Mouse (Mus musculus): Measurements from ENCODE around the gene Polk. TPM values are rescaled to one million over a fixed set of nuclear protein-coding genes. Genes with fewer than 3 reads are reported as not detected.

Polk gene
- total RNA-seq (2023): 1 to 10 TPM; 5.3 to 5.6 TPM

DNA sequence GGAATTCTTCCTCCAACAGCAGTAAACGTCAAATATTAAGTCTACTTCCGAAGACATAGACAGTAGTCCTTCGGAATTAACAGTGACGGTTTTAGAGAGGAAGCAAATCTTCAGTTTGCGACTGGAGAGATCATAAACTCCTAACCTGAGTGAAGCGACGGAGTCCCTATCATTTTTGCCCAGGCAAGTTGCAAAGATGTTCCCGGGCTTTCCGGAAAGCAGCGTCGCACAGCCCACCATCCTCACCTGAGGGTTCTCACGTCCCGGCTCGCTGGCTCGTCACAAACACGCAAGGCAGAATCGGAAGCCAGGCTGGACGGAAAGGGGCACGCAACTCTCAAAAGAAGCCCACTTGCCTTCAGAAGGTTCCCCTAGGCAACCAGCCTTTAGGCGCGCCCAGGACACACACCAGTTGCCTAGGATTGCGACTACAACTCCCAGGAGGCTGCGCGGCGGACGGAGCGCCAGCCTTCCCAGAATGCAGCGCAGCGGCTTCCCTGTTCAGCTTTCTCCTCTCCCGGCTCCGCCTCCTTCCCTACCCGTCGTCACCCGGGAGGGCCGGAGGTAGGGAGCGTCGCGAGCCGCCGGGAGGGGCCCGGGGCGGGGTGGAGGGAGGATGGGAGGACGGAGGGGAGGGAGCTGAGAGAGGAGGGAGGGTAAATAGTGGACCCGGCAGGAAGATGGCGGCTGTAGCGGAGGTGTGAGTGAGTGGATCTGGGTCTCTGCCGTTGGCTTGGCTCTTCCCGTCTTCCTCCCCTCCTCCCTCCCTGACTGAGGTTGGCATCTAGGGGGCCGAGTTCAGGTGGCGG, at the start of gene Polk, which contains the start of gene Col4a3bp:
Gene Polk (minus strand): TSS at position 499 of the 809 bp plus-strand sequence.
Gene Col4a3bp (plus strand): TSS at position 538 of the 809 bp plus-strand sequence.

GRCm38 (mm10) chr13:96490433-96490832, 51.9 kb downstream of the Polk start, which contains the start of gene Gm17622:
Gene Gm17622 (plus strand): TSS chr13:96490733.

DNA sequence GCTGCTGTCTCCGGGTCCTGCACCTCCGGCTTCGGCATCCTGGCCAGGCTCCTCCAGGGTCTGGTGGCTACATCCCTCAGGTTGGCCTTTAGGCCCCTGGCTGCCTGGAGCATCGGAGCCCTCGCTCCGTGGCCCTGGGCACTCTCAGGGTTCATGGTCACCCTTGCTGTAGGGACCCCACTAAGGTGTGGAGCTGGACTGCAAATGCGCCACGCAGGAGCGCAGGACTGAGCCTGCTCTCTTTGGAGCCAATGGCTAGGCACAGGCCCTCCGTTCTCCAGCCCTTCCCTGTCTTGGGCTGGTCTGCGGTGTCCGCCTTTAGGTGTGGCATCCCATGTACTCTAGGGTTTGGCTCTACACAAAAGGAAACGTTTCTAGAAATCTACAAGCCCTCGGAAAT, 71.4 kb downstream of the Polk start, which contains the start of gene Ankdd1b:
Gene Ankdd1b (minus strand): TSS at position 242 of the 400 bp plus-strand sequence.

Other genes with a start within 250 kb of the Polk start
- 10 to 100 TPM; 13.8 to 17.1 TPM for gene Poc5, start 154.3 kb downstream of the Polk start, total RNA-seq (2023)
- gene Ankdd1b, start 71.4 kb downstream of the Polk start, total RNA-seq (2023): under 1 TPM in 1 of 2 experiments, not detected in 1; 0.13 TPM
- gene Gm17622, start 51.8 kb downstream of the Polk start, total RNA-seq (2023): not detected
- gene Col4a3bp, start within 50 bp of the Polk start, total RNA-seq (2023): 10 to 100 TPM; 65.6 to 66.1 TPM
- gene Hmgcr, start 128.4 kb upstream of the Polk start, total RNA-seq (2023): 10 to 100 TPM; 85.2 to 88.2 TPM
- not detected for gene Ankrd31, start 205.7 kb upstream of the Polk start, total RNA-seq (2023)

All from neutrophil, adult 83 days (primary cell).